Mouse (Mus musculus) right cerebral cortex, postnatal 36 days (tissue): ENCODE results near the gene Dennd5a.
A peak's percentile ranks its signal among the peaks of the same experiment; 100 is the strongest.

Experiments
- DNase-seq, 2 experiments: peaks; one replicate each; pipeline ENCODE4 v3.0.0; 2022; ENCODE audit warnings: low spot score in 2 of 2, mixed read lengths in 1 of 2

Gene Dennd5a

GRCm38 (mm10) chr7:109963707-109964106 is 3.4 kb upstream of the Dennd5a start:
- DNase-seq = no peak

GRCm38 (mm10) chr7:109962596-109962995 is 2.3 kb upstream of the Dennd5a start:
- no peak for DNase-seq

GRCm38 (mm10) chr7:109961570-109961969 is 1.3 kb upstream of the Dennd5a start:
- DNase-seq = no peak

GRCm38 (mm10) chr7:109960613-109961154 is 414 bp upstream of the Dennd5a start:
- no peak for DNase-seq

- no peak for DNase-seq
These were observed 1.2 kb downstream of the Dennd5a start for GRCm38 (mm10) chr7:109958843-109959715.

- no peak for DNase-seq
These were observed 2.1 kb downstream of the Dennd5a start for GRCm38 (mm10) chr7:109957996-109958789.

- no peak for DNase-seq
These were observed 5.5 kb downstream of the Dennd5a start for GRCm38 (mm10) chr7:109954622-109955401.

GRCm38 (mm10) chr7:109951297-109951696 is 9.0 kb downstream of the Dennd5a start:
- DNase-seq = no peak

GRCm38 (mm10) chr7:109944421-109945034 is 15.7 kb downstream of the Dennd5a start:
- no peak for DNase-seq

- no peak for DNase-seq
These were observed 30.6 kb downstream of the Dennd5a start for GRCm38 (mm10) chr7:109929628-109930027.

- DNase-seq = peak in 1 of 2 experiments; percentile 12
These were observed 31.9 kb downstream of the Dennd5a start for GRCm38 (mm10) chr7:109928365-109928764.

GRCm38 (mm10) chr7:109924965-109925364 is 35.3 kb downstream of the Dennd5a start:
- no peak for DNase-seq

- DNase-seq = no peak
These were observed 37.4 kb downstream of the Dennd5a start for GRCm38 (mm10) chr7:109922889-109923288.

- DNase-seq = no peak
These were observed 54.1 kb downstream of the Dennd5a start for GRCm38 (mm10) chr7:109906165-109906564.

- no peak for DNase-seq
These were observed 59.3 kb downstream of the Dennd5a start for GRCm38 (mm10) chr7:109900921-109901320.

- DNase-seq = no peak
These were observed 61.4 kb downstream of the Dennd5a start for GRCm38 (mm10) chr7:109898911-109899310.

GRCm38 (mm10) chr7:109892530-109892929 is 67.7 kb downstream of the Dennd5a start:
- DNase-seq = peak; percentile 60 to 61

GRCm38 (mm10) chr7:109891786-109892185 is 68.5 kb downstream of the Dennd5a start:
- DNase-seq = no peak

GRCm38 (mm10) chr7:109890256-109890655 is 70.0 kb downstream of the Dennd5a start:
- DNase-seq = no peak

GRCm38 (mm10) chr7:109889300-109889699 is 71.0 kb downstream of the Dennd5a start:
- no peak for DNase-seq

- no peak for DNase-seq
These were observed 74.0 kb downstream of the Dennd5a start for GRCm38 (mm10) chr7:109886249-109886648.
